Mouse (Mus musculus) neural tube, embryonic 14.5 days (tissue): ENCODE measurements around the gene Acp2. TPM values are rescaled to one million over a fixed set of nuclear protein-coding genes. Genes with fewer than 3 reads are reported as not detected.
A peak's percentile ranks its signal among the peaks of the same experiment; 100 is the strongest.

ENCODE experiments used
- ATAC-seq: fragments of 200-750 bp; cut with Nextera tagmentation; 2 replicates; pipeline ENCODE4 v1.8.0; 2017; ENCODE audit warnings: low read depth, mild to moderate bottlenecking, moderate TSS enrichment, moderate library complexity
- H3K27ac ChIP-seq: fragments of 300-500 bp; sonication (generic); 2 replicates; pipeline ENCODE4 v1.5.1; 2014; ENCODE audit warnings: low read depth, mild to moderate bottlenecking, control low read depth, low read length, moderate library complexity, mixed read lengths
- H3K27me3 ChIP-seq: fragments of 300-500 bp; sonication (generic); 2 replicates; pipeline ENCODE4 v1.6.1; 2014; ENCODE audit warnings: low read length; ENCODE audit not compliant: control insufficient read depth, insufficient read depth
- H3K36me3 ChIP-seq: fragments of 300-500 bp; sonication (generic); 2 replicates; pipeline ENCODE4 v1.6.1; 2014; ENCODE audit warnings: low read length, mixed read lengths; ENCODE audit not compliant: control insufficient read depth, insufficient read depth
- H3K4me1 ChIP-seq: fragments of 300-500 bp; sonication (generic); 2 replicates; pipeline ENCODE4 v1.6.1; 2014; ENCODE audit warnings: low read length; ENCODE audit not compliant: control insufficient read depth, insufficient read depth
- H3K4me2 ChIP-seq: fragments of 300-500 bp; sonication (generic); 2 replicates; pipeline ENCODE4 v1.6.1; 2014; ENCODE audit warnings: mild to moderate bottlenecking, low read depth, low read length, control low read depth
- H3K4me3 ChIP-seq: fragments of 300-500 bp; sonication (generic); 2 replicates; pipeline ENCODE4 v1.5.1; 2014; ENCODE audit warnings: low read depth, low read length, control low read depth, mixed read lengths
- H3K9ac ChIP-seq: fragments of 300-500 bp; sonication (generic); replicated peaks from 2 replicates; pipeline ENCODE4 v1.6.1; 2014; ENCODE audit warnings: low read depth, mild to moderate bottlenecking, control low read depth, low read length, mixed read lengths
- H3K9me3 ChIP-seq: fragments of 300-500 bp; sonication (generic); 2 replicates; pipeline ENCODE4 v1.6.1; 2016; ENCODE audit warnings: low read length; ENCODE audit not compliant: control insufficient read depth
- WGBS: fragments of 180-500 bp; shearing (Covaris S2); extraction: QIAGEN DNeasy Blood & Tissue Kit; methylation state at CpG from one replicate; pipeline ENCODE4 v1.1.7; 2014; 5-methylcytosine and 5-hydroxymethylcytosine counted together
- polyA plus RNA-seq: library from polyadenylated mRNA; unstranded; fragments of >200 nt; fragmentation: Nextera tagmentation; extraction: Ambion mirVana; gene quantifications from 2 replicates; pipeline ENCODE4 v1.2.1, GENCODE M21; 2014

Acp2 gene
- polyA plus RNA-seq, 1 experiment from 2014 or later, result 43.2 TPM

GRCm38 (mm10) chr2:91257126-91257980, 54.7 kb downstream of the Acp2 start:
- peaks cover 19% of the 10 kb centered on the region for H3K4me1 ChIP-seq
- H3K27ac ChIP-seq, result peak overlapping the region; percentile 34; the same call in 1 of the 2 replicates
- no peaks in the 10 kb centered on the region for H3K9me3 ChIP-seq
- 2% methylated on average over 22 of the region's 22 CpGs for WGBS
- peaks cover 12% of the 10 kb centered on the region for H3K27me3 ChIP-seq
- peak overlapping the region; percentile 95 for H3K4me2 ChIP-seq
- peak overlapping the region; percentile 47 for H3K4me3 ChIP-seq
- H3K9ac ChIP-seq, result peak overlapping the region; percentile 51
- peak; percentile 66 for ATAC-seq
- H3K36me3 ChIP-seq, result no peaks in the 10 kb centered on the region

GRCm38 (mm10) chr2:91258054-91258453, 55.4 kb downstream of the Acp2 start:
- Histone ChIP-seq H3K27ac (0 out of 2 replicates have a peak overlapping the region, but pooled peaks have one; percentile 34), H3K27me3 (peaks cover 12% of the 10 kb centered on the region), H3K36me3 (no peaks in the 10 kb centered on the region), H3K4me3 (peak overlapping the region; percentile 47), H3K4me2 (peak overlapping the region; percentile 95), H3K4me1 (peaks cover 19% of the 10 kb centered on the region), H3K9ac (peak overlapping the region; percentile 25), H3K9me3 (no peaks in the 10 kb centered on the region)
- WGBS, result 49% methylated on average over 5 of the region's 5 CpGs
- ATAC-seq, result peak; percentile 44; the same call in 1 of the 2 replicates

- H3K27me3 ChIP-seq, result peaks cover 12% of the 10 kb centered on the region
- ATAC-seq, result no peak
- H3K36me3 ChIP-seq, result no peaks in the 10 kb centered on the region
- peaks cover 19% of the 10 kb centered on the region for H3K4me1 ChIP-seq
- H3K4me3 ChIP-seq, result no peak overlapping the region
- H3K27ac ChIP-seq, result no peak overlapping the region
- 58% methylated on average over 1 of the region's 1 CpGs for WGBS
- no peak overlapping the region for H3K9ac ChIP-seq
- peak overlapping the region; percentile 95; the same call in 1 of the 2 replicates for H3K4me2 ChIP-seq
- H3K9me3 ChIP-seq, result no peaks in the 10 kb centered on the region
Measured at GRCm38 (mm10) chr2:91258830-91259229, 56.1 kb downstream of the Acp2 start.

- Histone ChIP-seq H3K4me2 (no peak overlapping the region), H3K4me1 (peaks cover 23% of the 10 kb centered on the region), H3K4me3 (no peak overlapping the region), H3K27ac (no peak overlapping the region), H3K36me3 (no peaks in the 10 kb centered on the region), H3K27me3 (peaks cover 11% of the 10 kb centered on the region), H3K9me3 (no peaks in the 10 kb centered on the region), H3K9ac (no peak overlapping the region)
- WGBS, result 90% methylated on average over 1 of the region's 1 CpGs
- ATAC-seq, result no peak
Measured at GRCm38 (mm10) chr2:91259493-91259892, 56.8 kb downstream of the Acp2 start.

Other genes starting within 250 kb of the Acp2 start
- gene Rapsn, start 167.3 kb upstream of the Acp2 start, polyA plus RNA-seq, result 0.37 and 1.2 TPM in 2 replicates
- gene Psmc3, start 148.9 kb upstream of the Acp2 start, polyA plus RNA-seq, result 245 and 251 TPM in 2 replicates
- gene Slc39a13, start 132.5 kb upstream of the Acp2 start, polyA plus RNA-seq, result 29.2 and 32.3 TPM in 2 replicates
- gene Spi1, start 120.5 kb upstream of the Acp2 start, polyA plus RNA-seq, result 1.7 and 3.3 TPM in 2 replicates
- gene Mybpc3, start 84.7 kb upstream of the Acp2 start, polyA plus RNA-seq, result not detected in 2 replicates
- 61.4 and 64.5 TPM in 2 replicates for gene Madd, start 19.0 kb upstream of the Acp2 start, polyA plus RNA-seq
- gene Nr1h3, start 51 bp upstream of the Acp2 start, polyA plus RNA-seq, result 1.7 and 2.1 TPM in 2 replicates
- 12.9 and 13.5 TPM in 2 replicates for gene Ddb2, start 34.1 kb downstream of the Acp2 start, polyA plus RNA-seq
- gene Pacsin3, start 53.1 kb downstream of the Acp2 start, polyA plus RNA-seq, result 11.7 and 13.1 TPM in 2 replicates
- gene Arfgap2, start 62.1 kb downstream of the Acp2 start, polyA plus RNA-seq, result 52.9 and 68.8 TPM in 2 replicates
- 149 and 163 TPM in 2 replicates for gene 1110051M20Rik, start 241.8 kb downstream of the Acp2 start, polyA plus RNA-seq